Mouse (Mus musculus): ENCODE data around the gene Timm10b.
A peak's percentile ranks its signal among the peaks of the same experiment; 100 is the strongest.

Timm10b gene

DNA sequence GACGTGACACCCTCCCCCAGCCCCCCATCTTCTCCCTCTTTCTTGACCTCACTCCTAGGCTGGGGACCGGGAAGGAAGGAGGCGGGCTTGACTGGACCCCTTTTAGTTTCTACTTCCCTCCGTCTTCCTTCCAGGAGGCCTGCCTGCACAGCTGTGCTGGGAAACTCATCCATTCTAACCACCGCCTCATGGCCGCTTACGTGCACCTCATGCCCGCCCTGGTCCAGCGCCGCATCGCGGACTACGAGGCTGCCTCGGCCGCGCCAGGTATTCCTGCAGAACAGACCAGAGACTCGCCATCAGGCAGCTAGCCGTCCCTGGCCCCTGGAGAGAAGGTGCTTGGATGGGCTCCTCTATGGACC lies 1.0 kb downstream of the Timm10b start:
- peak; percentile 31 for DNase-seq (ENCODE audit: low read depth, low spot score)

- DNase-seq (ENCODE audit: low read depth, low spot score), result no peak
Measured at GRCm38 (mm10) chr7:105641936-105642335, 2.1 kb downstream of the Timm10b start.

DNA sequence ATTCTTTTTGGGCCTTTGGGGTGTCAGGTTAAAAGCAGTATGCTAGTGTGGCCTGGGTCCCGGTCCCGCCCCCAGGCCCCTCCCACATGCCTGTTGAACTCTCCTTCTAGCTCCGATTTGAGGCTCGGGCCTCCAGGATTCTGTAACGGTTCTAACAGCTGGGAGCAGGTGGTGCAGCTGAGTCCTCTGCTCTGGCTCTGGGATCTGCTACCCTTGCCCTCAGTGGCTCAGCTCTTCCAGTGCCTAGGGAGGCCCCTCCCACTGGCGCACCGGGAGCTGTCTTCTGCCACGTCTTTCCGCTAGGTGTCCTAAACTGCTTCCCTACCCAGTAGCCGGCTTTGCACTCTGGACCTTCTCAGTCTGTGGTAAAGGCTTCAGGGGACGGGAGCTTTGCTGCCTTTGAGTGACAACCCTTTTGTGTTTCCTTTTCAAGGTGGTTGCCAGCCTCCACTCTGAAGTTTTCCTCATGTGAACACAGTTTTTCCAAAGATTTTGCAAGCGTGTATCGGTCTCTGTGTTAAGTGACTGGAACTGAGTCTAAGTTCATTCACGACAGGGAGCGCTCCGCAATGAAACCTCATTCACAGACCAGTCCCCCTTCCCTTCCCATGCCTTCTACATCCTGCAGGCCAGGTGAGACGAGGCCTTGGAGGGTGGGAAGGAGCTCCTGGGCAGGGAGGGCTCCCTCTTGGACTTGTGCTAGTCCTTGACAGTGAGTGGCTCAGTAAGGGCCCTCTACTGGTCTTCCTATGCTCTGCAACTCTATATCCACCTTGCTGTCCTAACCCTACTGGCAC lies 11.0 kb downstream of the Timm10b start, which contains the start of gene Dnhd1:
Gene Dnhd1 (plus strand): TSS at position 189 of the 797 bp plus-strand sequence.
- peak; percentile 94 for DNase-seq (ENCODE audit: low read depth, low spot score)

DNA sequence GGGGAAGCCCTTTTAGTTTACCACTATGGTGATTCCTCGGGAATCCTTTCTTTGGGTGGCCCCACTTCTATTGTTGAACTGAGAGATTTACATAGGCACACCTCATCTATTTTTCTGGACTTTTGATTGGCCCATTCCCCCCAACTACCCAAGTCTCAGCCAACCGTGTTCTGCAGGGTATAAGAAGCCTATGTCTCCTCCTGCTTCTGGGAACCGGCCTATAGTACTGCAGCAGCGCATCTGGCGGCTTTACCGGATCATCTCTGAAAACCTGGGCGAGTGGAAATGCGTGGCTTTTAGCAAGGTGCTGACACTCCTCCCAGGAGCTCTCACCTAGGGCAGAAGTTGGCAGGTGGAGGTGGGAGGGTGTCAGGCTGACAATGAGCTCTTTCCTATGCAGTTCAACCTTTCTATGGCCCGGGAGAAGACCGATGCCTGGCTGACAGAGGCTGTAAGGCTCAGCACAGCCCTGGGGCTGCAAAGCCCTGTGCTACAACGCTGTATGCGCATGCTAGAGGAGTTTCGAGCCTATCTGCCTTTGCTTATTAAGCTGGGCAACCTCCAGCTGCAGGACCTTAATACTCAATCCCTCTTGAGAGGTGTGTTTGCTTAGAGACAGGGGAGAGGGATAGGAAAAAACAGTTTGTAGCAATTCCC lies 45.8 kb downstream of the Timm10b start:
- DNase-seq (ENCODE audit: low read depth, low spot score), result peak; percentile 58

GRCm38 (mm10) chr7:105690875-105691274 lies 51.0 kb downstream of the Timm10b start:
- DNase-seq (ENCODE audit: low read depth, low spot score), result no peak

Measured in ZHBTc4 (cell line).